25 mouse cellular contexts compared by ENCODE assay signal in genomic region chr5:72911284-72911683, GRCm38 (mm10). TPM values are rescaled to one million over a fixed set of nuclear protein-coding genes. Genes with fewer than 3 reads are reported as not detected.
A peak's percentile ranks its signal among the peaks of the same experiment; 100 is the strongest.
DNase-seq lines count a peak whose midpoint lies in the region; ATAC-seq and TF ChIP-seq lines count a peak whose summit lies in the region.
"Had no signal": no experiment of that assay in that cellular context is flagged by ENCODE, and none has a peak within 500 bp of the region (broad histone marks: within the 10 kb centered on the region; RNA-seq: fewer than 3 reads in every experiment).

No protein-coding gene starts in this region.

- DNase-seq in gastrocnemius, adult 2 months = no peak
- no peak for DNase-seq in gastrocnemius, postnatal 25 days
- no peak for DNase-seq in MEL (ENCODE audit: low read depth, low spot score)
- DNase-seq: adrenal gland, adult 2 months; adrenal gland, postnatal 10 days; adrenal gland, postnatal 25 days; B cell, adult 2 months; cerebellum, adult 11 months; cerebellum, adult 18-20 months; cerebellum, adult 8-10 months; cerebellum, adult 9-11 months; cerebellum, postnatal 14 days; cerebellum, postnatal 36 days; embryo, embryonic 11 days had no signal

- H3K27me3 ChIP-seq in megakaryocyte, embryonic 14.5 days (replicated peaks) = no peaks in the 10 kb centered on the region
- H3K27me3 ChIP-seq in MEL (ENCODE audit: control insufficient read depth in 1 of 2, insufficient read depth in 2 of 2, low read length in 2 of 2) = no peaks in the 10 kb centered on the region
- H3K27me3 ChIP-seq: embryonic facial prominence, embryonic 13.5 days; embryonic facial prominence, embryonic 15.5 days; forebrain, embryonic 12.5 days had no signal

- peaks cover 21% of the 10 kb centered on the region for H3K79me2 ChIP-seq in MEL (ENCODE audit: control insufficient read depth, insufficient read depth, low read length, poor library complexity)

- no peak for TF ChIP-seq POLR2A in MEL (IDR thresholded peaks at IDR 0.05; ENCODE audit: control insufficient read depth in 1 of 2, insufficient read depth in 1 of 2, low read depth in 1 of 2, low read length in 2 of 2, poor library complexity in 1 of 2)

- H3K4me3 ChIP-seq in gastrocnemius, adult 2 months = no peak overlapping the region
- peak overlapping the region; percentile 62 for H3K4me3 ChIP-seq in megakaryocyte, embryonic 14.5 days (replicated peaks)
- no peak overlapping the region for H3K4me3 ChIP-seq in MEL (ENCODE audit: control insufficient read depth in 1 of 2, insufficient read depth in 1 of 2, low read depth in 2 of 2, low read length in 2 of 2)
- H3K4me3 ChIP-seq: embryonic facial prominence, embryonic 13.5 days; embryonic facial prominence, embryonic 15.5 days; erythroblast, embryonic 14.5 days; forebrain, embryonic 10.5 days; forebrain, embryonic 12.5 days had no signal

- TF ChIP-seq EP300 in MEL (IDR thresholded peaks at IDR 0.05; ENCODE audit: low read depth in 1 of 2, low read length in 2 of 2) = no peak

- peak overlapping the region; percentile 65; the same call in 1 of the 2 replicates for H3K27ac ChIP-seq in gastrocnemius, adult 2 months
- no peak overlapping the region for H3K27ac ChIP-seq in MEL (ENCODE audit: control insufficient read depth, low read depth, low read length)
- H3K27ac ChIP-seq: embryonic facial prominence, embryonic 13.5 days; embryonic facial prominence, embryonic 15.5 days; forebrain, embryonic 10.5 days; forebrain, embryonic 12.5 days had no signal

- peaks cover 7% of the 10 kb centered on the region for H3K36me3 ChIP-seq in megakaryocyte, embryonic 14.5 days (replicated peaks; ENCODE audit: low read length)
- peaks cover 0 to 40% of the 10 kb centered on the region in 2 experiments; a peak in 2 of 4 replicates for H3K36me3 ChIP-seq in MEL (ENCODE audit: control insufficient read depth in 1 of 2, insufficient read depth in 2 of 2, low read length in 2 of 2)
- H3K36me3 ChIP-seq: embryonic facial prominence, embryonic 13.5 days; embryonic facial prominence, embryonic 15.5 days; forebrain, embryonic 10.5 days; forebrain, embryonic 12.5 days; G1E had no signal

- no peaks in the 10 kb centered on the region for H3K9me3 ChIP-seq in megakaryocyte, embryonic 14.5 days
- H3K9me3 ChIP-seq in MEL (replicated peaks; ENCODE audit: insufficient read depth, low read length) = no peaks in the 10 kb centered on the region
- H3K9me3 ChIP-seq: embryonic facial prominence, embryonic 13.5 days; embryonic facial prominence, embryonic 15.5 days; forebrain, embryonic 10.5 days; forebrain, embryonic 12.5 days; G1E had no signal

- intact Hi-C loops in gastrocnemius, adult 2 months (cut with DNase I) = no loop called here

- no peak for TF ChIP-seq RAD21 in MEL (IDR thresholded peaks at IDR 0.05; ENCODE audit: low read depth, low read length)

- ATAC-seq in megakaryocyte, adult 5-6 weeks (ENCODE audit: poor library complexity, severe bottlenecking) = no peak
- ATAC-seq: CD4-positive, CD25-positive, alpha-beta regulatory T cell, adult 4 months; forebrain, embryonic 14.5 days; forebrain, embryonic 16.5 days had no signal

- no peak for TF ChIP-seq CTCF in gastrocnemius, adult 2 months (IDR thresholded peaks at IDR 0.05)
- TF ChIP-seq CTCF in MEL (IDR thresholded peaks at IDR 0.05 in 2 of 3, conservative IDR thresholded peaks at IDR 0.05 in 1 of 3; ENCODE audit: control insufficient read depth in 1 of 3, insufficient read depth in 1 of 3, low read depth in 2 of 3, low read length in 3 of 3, poor library complexity in 1 of 3, severe bottlenecking in 1 of 3) = no peak

- H3K4me1 ChIP-seq in megakaryocyte, embryonic 14.5 days = peaks cover 70% of the 10 kb centered on the region
- H3K4me1 ChIP-seq in MEL (ENCODE audit: control insufficient read depth in 1 of 2, insufficient read depth in 2 of 2, low read length in 2 of 2) = peaks cover 7 to 38% of the 10 kb centered on the region in 2 experiments

- H3K9ac ChIP-seq in MEL (ENCODE audit: control insufficient read depth, low read depth, low read length, poor library complexity, severe bottlenecking) = no peak overlapping the region
- H3K9ac ChIP-seq: embryonic facial prominence, embryonic 13.5 days; embryonic facial prominence, embryonic 15.5 days; forebrain, embryonic 12.5 days had no signal

TF ChIP-seq in MEL, 35 proteins besides CTCF, POLR2A, EP300 and RAD21:
- TF ChIP-seq USF2 (IDR thresholded peaks at IDR 0.05; ENCODE audit: borderline replicate concordance in 1 of 2, insufficient read depth in 1 of 2, low read depth in 1 of 2, low read length in 2 of 2) (no peak), TAL1 (IDR thresholded peaks at IDR 0.05; ENCODE audit: low read length) (peak; percentile 40), GATA1 (IDR thresholded peaks at IDR 0.05; ENCODE audit: low read depth, low read length) (0 out of 2 replicates have a peak, but pooled peaks have one; percentile 13), ETS1 (IDR thresholded peaks at IDR 0.05; ENCODE audit: low read depth, low read length) (no peak), MAX (IDR thresholded peaks at IDR 0.05; ENCODE audit: low read length) (no peak)

RNA-seq across cellular contexts. Expression of gene Slain2, which starts 2.8 kb away (rescaled TPM):
- total RNA-seq in gastrocnemius, adult 2 months (2021) = 100 to 1,000 TPM; 113 TPM
- 100 to 1,000 TPM in 1 of 2 experiments, 10 to 100 TPM in 1; 96.4 to 101 TPM for total RNA-seq in gastrocnemius, postnatal 25 days (2021)
- 23.7 and 28.9 TPM in 2 replicates for polyA plus RNA-seq in megakaryocyte, embryonic 14.5 days (2012; ENCODE audit: insufficient read depth, low replicate concordance)
- 61.0 and 75.2 TPM in 2 replicates for total RNA-seq in megakaryocyte, adult 5-6 weeks (2015)
- total RNA-seq in megakaryocyte, adult 5-6 weeks (2017) = 70.6 and 73.8 TPM in 2 replicates
- total RNA-seq in MEL (2012; rRNA removed) = 18.8 and 18.9 TPM in 2 replicates
- 10 to 100 TPM; 29.9 to 42.9 TPM for polyA plus RNA-seq in MEL (2012; ENCODE audit: insufficient read depth in 1 of 2, insufficient read length in 2 of 2, low read depth in 1 of 2, low replicate concordance in 2 of 2, missing spikeins in 1 of 2)

RNA-seq across cellular contexts. Expression of gene Tec, which starts 43.0 kb away (rescaled TPM):
- 1 to 10 TPM; 1.2 to 1.4 TPM for total RNA-seq in gastrocnemius, adult 2 months (2021)
- total RNA-seq in gastrocnemius, postnatal 25 days (2021) = 1 to 10 TPM; 1.8 to 1.9 TPM
- polyA plus RNA-seq in megakaryocyte, embryonic 14.5 days (2012; ENCODE audit: insufficient read depth, low replicate concordance) = 0.80 and 4.6 TPM in 2 replicates
- total RNA-seq in megakaryocyte, adult 5-6 weeks (2015) = 33.4 and 38.9 TPM in 2 replicates
- total RNA-seq in megakaryocyte, adult 5-6 weeks (2017) = 56.6 and 64.5 TPM in 2 replicates
- total RNA-seq in MEL (2012; rRNA removed) = 44.8 and 57.4 TPM in 2 replicates
- 10 to 100 TPM in 1 of 2 experiments, not detected in 1; 61.1 TPM for polyA plus RNA-seq in MEL (2012; ENCODE audit: insufficient read depth in 1 of 2, insufficient read length in 2 of 2, low read depth in 1 of 2, low replicate concordance in 2 of 2, missing spikeins in 1 of 2)
- polyA plus RNA-seq: erythroblast, embryonic 14.5 days had no signal

Comparison
In these comparisons a context has a peak if more than half of its experiments do, and no peak if none do; other contexts are left out.
1. RNA of gene Tec, which starts 43.0 kb away (total RNA-seq): 33.4 to 64.5 TPM in megakaryocyte, adult 5-6 weeks and 44.8 to 57.4 TPM in MEL; 1.8 to 1.9 TPM in gastrocnemius, postnatal 25 days and 1.2 to 1.4 TPM in gastrocnemius, adult 2 months; every median in the first group is over 10 times any median in the second.